Mouse (Mus musculus): ENCODE measurements at regions not wholly inside any gene's neighbourhood (a gene's known extent, or its start where the extent isn't known, plus 50 kb on each side); places are given as distances from the start of the nearest gene placed in this dataset.

- 0 out of 2 replicates have a peak, but pooled peaks cover 1% of the 10 kb centered on the region for H3K4me1 ChIP-seq (ENCODE audit: control insufficient read depth, insufficient read depth, low read length)
- no peak overlapping the region for H3K27ac ChIP-seq (ENCODE audit: insufficient read depth, low read length)
- TF ChIP-seq POLR2A (IDR thresholded peaks at IDR 0.05; ENCODE audit: extremely low read depth, insufficient read depth, low read length) (no peak), CTCF (IDR thresholded peaks at IDR 0.05; ENCODE audit: extremely low read depth, insufficient read depth, low read length) (no peak)
- no peak overlapping the region for H3K4me3 ChIP-seq (ENCODE audit: insufficient read depth, low read length)
Observed at GRCm38 (mm10) chr13:44376160-44376488, 353.1 kb upstream of the Jarid2 start.

- no peak for TF ChIP-seq CTCF (IDR thresholded peaks at IDR 0.05; ENCODE audit: extremely low read depth, insufficient read depth, low read length)
- TF ChIP-seq POLR2A (IDR thresholded peaks at IDR 0.05; ENCODE audit: extremely low read depth, insufficient read depth, low read length), result no peak
- H3K27ac ChIP-seq (ENCODE audit: insufficient read depth, low read length), result no peak overlapping the region
- H3K4me1 ChIP-seq (ENCODE audit: control insufficient read depth, insufficient read depth, low read length), result no peaks in the 10 kb centered on the region
Observed at GRCm38 (mm10) chr13:44381721-44382450, 347.4 kb upstream of the Jarid2 start.

DNA sequence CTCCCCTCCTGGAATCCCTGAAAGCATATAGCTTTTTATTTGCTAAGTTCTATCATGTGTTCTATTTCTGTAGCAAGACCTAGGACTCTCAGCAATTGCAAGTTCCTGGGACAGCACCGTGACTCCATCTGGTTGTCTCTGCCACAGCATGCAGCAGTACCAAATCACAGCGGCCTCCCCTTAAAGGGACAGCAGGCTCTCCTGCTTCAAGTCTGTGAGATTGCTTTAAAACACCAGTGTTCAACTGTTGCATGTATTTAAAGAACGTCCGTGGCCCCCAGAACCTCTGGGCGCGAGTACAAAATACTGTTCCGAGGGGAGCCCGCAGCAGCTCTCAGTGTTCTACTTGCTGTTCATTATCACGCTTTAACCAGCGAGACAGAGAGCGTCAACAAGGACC, 346.0 kb upstream of the Jarid2 start:
- Histone ChIP-seq H3K4me1 (ENCODE audit: control insufficient read depth, insufficient read depth, low read length) (no peaks in the 10 kb centered on the region), H3K27ac (ENCODE audit: insufficient read depth, low read length) (no peak overlapping the region), H3K4me3 (ENCODE audit: insufficient read depth, low read length) (no peak overlapping the region)
- no peak for TF ChIP-seq CTCF (IDR thresholded peaks at IDR 0.05; ENCODE audit: extremely low read depth, insufficient read depth, low read length)
- no peak for TF ChIP-seq POLR2A (IDR thresholded peaks at IDR 0.05; ENCODE audit: extremely low read depth, insufficient read depth, low read length)

More at GRCm38 (mm10) chr13:44381721-44382450, 347.4 kb upstream of the Jarid2 start:
- H3K4me3 ChIP-seq (ENCODE audit: insufficient read depth, low read length), result no peak overlapping the region

GRCm38 (mm10) chr13:44386767-44387166, 342.5 kb upstream of the Jarid2 start:
- no peak overlapping the region for H3K27ac ChIP-seq (ENCODE audit: insufficient read depth, low read length)
- TF ChIP-seq CTCF (IDR thresholded peaks at IDR 0.05; ENCODE audit: extremely low read depth, insufficient read depth, low read length) (no peak), POLR2A (IDR thresholded peaks at IDR 0.05; ENCODE audit: extremely low read depth, insufficient read depth, low read length) (no peak)
- H3K4me1 ChIP-seq (ENCODE audit: control insufficient read depth, insufficient read depth, low read length), result no peaks in the 10 kb centered on the region
- no peak overlapping the region for H3K4me3 ChIP-seq (ENCODE audit: insufficient read depth, low read length)

- H3K27ac ChIP-seq (ENCODE audit: insufficient read depth, low read length), result no peak overlapping the region
- H3K4me3 ChIP-seq (ENCODE audit: insufficient read depth, low read length), result no peak overlapping the region
- TF ChIP-seq POLR2A (IDR thresholded peaks at IDR 0.05; ENCODE audit: extremely low read depth, insufficient read depth, low read length), result no peak
- TF ChIP-seq CTCF (IDR thresholded peaks at IDR 0.05; ENCODE audit: extremely low read depth, insufficient read depth, low read length), result no peak
- no peaks in the 10 kb centered on the region for H3K4me1 ChIP-seq (ENCODE audit: control insufficient read depth, insufficient read depth, low read length)
Observed at GRCm38 (mm10) chr13:44389696-44390095, 339.6 kb upstream of the Jarid2 start.

GRCm38 (mm10) chr13:44390666-44391390, 338.4 kb upstream of the Jarid2 start:
- TF ChIP-seq POLR2A (IDR thresholded peaks at IDR 0.05; ENCODE audit: extremely low read depth, insufficient read depth, low read length) (no peak), CTCF (IDR thresholded peaks at IDR 0.05; ENCODE audit: extremely low read depth, insufficient read depth, low read length) (no peak)
- no peak overlapping the region for H3K4me3 ChIP-seq (ENCODE audit: insufficient read depth, low read length)
- no peaks in the 10 kb centered on the region for H3K4me1 ChIP-seq (ENCODE audit: control insufficient read depth, insufficient read depth, low read length)
- no peak overlapping the region for H3K27ac ChIP-seq (ENCODE audit: insufficient read depth, low read length)

- Histone ChIP-seq H3K4me3 (ENCODE audit: insufficient read depth, low read length) (no peak overlapping the region), H3K4me1 (ENCODE audit: control insufficient read depth, insufficient read depth, low read length) (peaks cover 5% of the 10 kb centered on the region), H3K27ac (ENCODE audit: insufficient read depth, low read length) (no peak overlapping the region)
- TF ChIP-seq POLR2A (IDR thresholded peaks at IDR 0.05; ENCODE audit: extremely low read depth, insufficient read depth, low read length) (no peak), CTCF (IDR thresholded peaks at IDR 0.05; ENCODE audit: extremely low read depth, insufficient read depth, low read length) (no peak)
Observed at GRCm38 (mm10) chr13:44394016-44394415, 335.3 kb upstream of the Jarid2 start.

- H3K4me3 ChIP-seq (ENCODE audit: insufficient read depth, low read length), result no peak overlapping the region
- H3K27ac ChIP-seq (ENCODE audit: insufficient read depth, low read length), result no peak overlapping the region
- TF ChIP-seq CTCF (IDR thresholded peaks at IDR 0.05; ENCODE audit: extremely low read depth, insufficient read depth, low read length) (no peak), POLR2A (IDR thresholded peaks at IDR 0.05; ENCODE audit: extremely low read depth, insufficient read depth, low read length) (no peak)
- peaks cover 8% of the 10 kb centered on the region for H3K4me1 ChIP-seq (ENCODE audit: control insufficient read depth, insufficient read depth, low read length)
Observed at GRCm38 (mm10) chr13:44398613-44399369, 330.5 kb upstream of the Jarid2 start.

DNA sequence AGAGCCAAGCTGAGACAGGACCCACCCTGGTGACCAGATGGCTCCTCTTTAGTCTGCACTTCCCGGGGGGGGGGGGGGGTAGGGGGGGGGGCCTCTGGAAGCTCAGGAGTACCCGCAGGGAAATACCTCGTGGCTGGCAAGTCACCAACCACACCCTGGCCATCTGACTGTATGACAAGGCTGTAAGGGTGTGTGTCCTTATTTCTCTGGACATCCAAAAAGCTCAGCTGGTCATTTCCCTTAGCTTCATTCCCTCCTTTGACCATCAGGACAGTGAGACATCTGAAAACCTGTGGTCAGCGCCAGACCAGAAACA, 329.9 kb upstream of the Jarid2 start:
- TF ChIP-seq CTCF (IDR thresholded peaks at IDR 0.05; ENCODE audit: extremely low read depth, insufficient read depth, low read length), result no peak
- no peak for TF ChIP-seq POLR2A (IDR thresholded peaks at IDR 0.05; ENCODE audit: extremely low read depth, insufficient read depth, low read length)
- no peak overlapping the region for H3K4me3 ChIP-seq (ENCODE audit: insufficient read depth, low read length)
- H3K27ac ChIP-seq (ENCODE audit: insufficient read depth, low read length), result no peak overlapping the region
- H3K4me1 ChIP-seq (ENCODE audit: control insufficient read depth, insufficient read depth, low read length), result peaks cover 8% of the 10 kb centered on the region
